Mouse (Mus musculus): ENCODE data around the gene Gm5475.
"Not testable (repeated sequence)": the region's sequence is repeated elsewhere in the genome, so short reads cannot be mapped to it uniquely, and the experiment has no call there.

The Gm5475 gene

DNA sequence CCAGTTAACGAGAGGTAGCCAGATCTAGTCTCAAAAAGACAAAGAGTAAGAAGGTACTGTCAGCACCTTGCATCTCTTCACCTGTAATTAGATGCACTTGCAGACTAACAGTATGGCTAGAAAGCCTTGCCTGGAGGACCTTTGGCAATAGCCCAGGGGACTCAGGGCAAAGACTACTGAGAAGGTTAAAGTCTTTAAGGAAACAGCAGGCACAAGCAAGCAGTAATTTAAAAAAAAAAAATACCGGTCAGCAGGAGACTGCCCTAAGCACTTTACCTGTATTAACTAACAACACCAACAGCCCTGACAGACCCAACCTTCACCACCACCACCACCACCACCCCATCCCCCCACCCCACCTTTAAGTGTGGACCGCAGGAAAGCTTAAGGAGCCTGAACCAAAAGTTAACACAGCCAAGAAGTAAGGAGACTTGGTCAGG, at the start of gene Gm5475:
TSS of gene Gm5475 (plus strand) at position 390 of the 440 bp plus-strand sequence.
- not testable (repeated sequence) for DNase-seq (ENCODE audit: low spot score)

DNA sequence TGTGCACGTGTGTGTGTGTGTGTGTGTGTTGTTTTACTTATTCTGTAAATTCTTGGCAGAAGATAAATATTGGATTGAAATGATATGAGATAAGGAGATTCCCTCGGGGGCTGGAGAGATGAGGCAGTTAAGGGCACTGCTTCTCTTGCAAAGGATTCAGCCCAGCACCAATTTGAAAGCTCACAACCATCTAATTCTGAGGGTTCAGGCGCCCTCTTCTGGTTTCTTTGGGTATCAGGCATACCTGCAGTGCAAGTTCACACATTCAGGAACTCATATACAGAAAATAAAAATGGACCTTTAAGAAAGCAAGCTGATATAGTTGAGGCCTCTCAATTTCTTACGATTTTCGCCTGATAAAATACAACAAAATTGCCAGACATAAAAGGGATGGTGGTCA, 46.9 kb upstream of the Gm5475 start:
- peak; percentile 58 for DNase-seq (ENCODE audit: low spot score)

DNA sequence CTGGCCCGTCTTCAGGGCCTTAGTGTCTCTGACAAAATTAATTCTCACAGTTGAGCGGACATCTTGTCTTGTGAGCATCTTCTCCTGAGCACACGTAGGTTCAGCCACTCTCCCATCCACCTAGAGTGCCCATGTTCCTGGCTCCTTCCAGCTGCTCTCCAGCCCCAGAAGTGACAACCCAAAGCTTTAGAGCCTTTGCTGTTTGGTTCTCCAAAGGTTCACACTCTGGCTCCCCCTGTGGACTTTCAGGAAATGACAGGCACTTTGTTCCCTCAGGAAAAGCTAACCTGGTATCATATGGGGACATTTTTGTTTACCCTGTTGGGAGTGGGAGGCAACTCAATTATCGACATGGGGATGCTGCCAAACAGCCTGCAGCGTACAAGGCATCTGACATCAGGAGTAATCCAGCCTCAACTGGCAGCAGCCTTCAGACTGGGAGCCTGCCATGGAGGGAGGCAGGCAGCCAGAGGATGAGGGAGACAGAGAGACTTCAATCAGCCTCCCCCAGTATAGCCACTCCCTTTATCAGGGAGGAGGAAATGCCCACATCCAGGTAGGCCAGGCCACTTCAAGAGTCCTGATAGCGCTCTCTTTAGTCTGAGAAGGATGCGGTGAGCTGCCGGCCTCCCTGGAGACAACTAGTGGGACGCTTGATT, 44.0 kb upstream of the Gm5475 start:
- DNase-seq (ENCODE audit: low spot score), result not testable (repeated sequence)

DNA sequence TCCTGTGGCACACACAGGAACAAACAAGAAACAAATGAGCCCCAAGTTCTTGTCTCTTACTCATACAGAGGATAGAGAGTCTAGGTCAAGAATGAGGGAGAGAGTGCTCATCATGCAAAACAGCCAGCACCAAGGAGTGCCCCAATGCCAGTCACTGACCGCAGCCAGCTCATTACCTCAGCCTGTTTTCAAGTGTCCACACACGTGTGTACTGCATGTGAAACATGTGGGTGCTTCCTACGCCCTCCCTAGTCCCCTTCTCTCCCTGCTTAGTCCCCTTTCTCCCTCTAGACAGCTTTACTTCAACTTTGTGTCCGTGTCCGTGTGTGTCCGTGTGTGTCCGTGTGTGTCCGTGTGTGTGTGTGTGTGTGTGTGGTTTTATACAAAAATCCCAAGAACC, 42.3 kb upstream of the Gm5475 start:
- no peak for DNase-seq (ENCODE audit: low spot score)

DNA sequence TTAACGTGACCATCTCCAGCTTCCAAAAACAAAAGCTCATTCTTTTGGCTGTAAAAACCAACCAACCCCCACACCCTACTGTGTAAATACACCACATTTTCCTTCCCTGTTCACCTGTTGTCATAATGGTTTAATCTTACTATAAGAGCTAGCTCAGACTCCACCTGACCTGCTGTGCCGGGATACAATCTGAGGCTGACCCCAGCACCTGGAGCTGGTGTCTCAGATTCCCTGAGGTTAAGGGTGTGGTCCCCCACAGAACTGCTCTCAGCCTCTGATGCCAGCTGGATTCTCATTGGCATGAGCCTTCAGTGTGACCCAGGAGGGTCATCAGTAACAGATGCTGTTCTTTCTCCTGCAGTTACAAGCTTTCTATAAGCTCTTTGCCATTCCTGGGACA, 41.8 kb upstream of the Gm5475 start:
- no peak for DNase-seq (ENCODE audit: low spot score)

DNA sequence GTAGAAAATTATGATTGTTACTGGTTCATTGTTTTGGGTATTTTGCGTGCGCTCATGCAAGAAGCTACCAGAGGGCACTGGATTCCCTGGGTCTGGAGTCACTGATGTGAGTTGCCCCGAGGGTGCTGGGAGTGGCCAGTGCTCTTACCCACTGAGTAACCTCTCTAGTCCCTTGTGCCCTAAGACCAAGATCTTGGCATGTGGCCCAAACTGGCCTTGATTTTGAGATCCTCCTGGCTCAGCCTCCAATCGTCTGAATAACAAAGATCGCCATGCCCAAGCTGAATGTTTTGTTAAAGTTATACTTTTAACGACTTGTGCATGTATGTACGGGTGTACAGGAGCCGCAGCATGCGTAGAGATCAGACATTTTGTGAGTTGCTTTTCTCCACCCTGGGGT, 36.2 kb upstream of the Gm5475 start:
- no peak for DNase-seq (ENCODE audit: low spot score)

DNA sequence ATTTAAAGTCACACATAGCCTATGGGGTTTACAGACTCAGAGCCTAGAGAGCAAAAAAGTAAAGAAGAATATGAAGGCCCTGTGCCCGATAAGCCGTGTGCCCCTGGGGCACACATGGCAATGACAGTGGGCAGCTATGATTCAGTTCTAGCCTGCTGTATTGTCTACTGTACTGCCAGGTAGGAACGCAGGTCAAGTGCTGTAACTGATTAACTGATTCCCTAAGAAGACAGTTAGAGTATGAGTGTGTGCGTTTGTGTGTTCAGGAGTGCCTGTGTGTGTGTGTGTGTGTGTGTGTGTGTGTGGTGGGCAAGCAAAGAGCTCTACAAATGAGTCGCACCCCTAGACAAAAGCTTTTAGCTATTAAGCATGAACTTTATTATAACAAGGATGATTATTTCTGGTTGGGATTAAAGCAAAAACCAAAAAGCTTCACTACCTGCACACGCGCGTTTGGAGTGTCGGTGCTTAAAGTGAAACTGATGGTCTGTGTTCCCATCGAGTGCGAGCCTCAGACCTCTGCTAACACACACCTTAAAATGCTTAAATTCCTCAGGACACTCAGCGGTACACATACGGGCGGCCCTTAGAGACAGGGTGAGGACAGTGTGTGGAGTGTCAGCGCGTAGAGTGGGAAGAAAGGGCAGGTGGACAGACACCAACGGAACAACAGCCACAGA, 34.3 kb upstream of the Gm5475 start:
- DNase-seq (ENCODE audit: low spot score), result no peak

DNA sequence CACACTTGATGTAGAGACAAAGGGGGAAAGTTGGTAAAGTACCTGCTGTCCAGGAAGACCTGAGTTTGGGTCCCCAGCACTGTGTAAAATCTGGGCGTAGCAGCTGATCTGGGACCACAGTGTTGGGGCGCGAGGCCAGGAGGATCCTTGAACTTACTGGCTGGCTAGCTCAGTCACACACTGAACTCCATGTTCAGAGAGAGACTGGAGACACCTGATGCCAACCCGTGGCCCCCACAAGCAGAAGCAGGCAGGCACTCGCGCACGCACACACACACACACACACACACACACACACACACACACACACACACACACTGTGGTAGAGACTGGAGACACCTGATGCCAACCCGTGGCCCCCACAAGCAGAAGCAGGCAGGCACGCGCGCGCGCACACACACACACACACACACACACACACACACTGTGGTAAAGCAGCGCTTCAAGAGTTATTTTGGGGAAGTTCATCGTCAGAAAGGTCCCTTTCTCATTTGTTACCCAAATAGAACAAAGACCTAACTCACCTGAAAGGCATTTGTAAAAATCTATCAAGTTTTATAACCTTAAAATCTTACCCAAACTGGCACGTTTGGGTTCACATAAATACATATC, 33.6 kb upstream of the Gm5475 start:
- no peak for DNase-seq (ENCODE audit: low spot score)

DNA sequence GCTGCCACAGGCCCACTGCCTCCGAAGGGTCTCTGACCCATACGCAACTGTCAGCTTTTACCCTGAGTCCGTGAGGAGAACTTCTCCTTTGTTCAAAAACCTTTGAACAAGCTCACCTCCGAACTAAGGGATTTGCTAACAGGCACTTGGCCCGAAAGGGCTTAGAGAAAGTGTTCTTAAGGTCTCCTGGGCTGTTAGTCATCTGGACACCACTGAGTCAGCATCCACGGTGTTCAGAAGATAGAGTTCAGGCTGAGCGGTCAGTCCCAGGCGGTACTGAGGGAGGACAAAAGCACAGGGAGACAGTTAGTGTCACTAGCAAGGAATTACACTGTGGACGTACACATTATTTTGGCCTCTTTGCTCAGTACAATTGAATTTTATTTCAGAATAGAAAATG, 33.1 kb upstream of the Gm5475 start:
- no peak for DNase-seq (ENCODE audit: low spot score)

DNA sequence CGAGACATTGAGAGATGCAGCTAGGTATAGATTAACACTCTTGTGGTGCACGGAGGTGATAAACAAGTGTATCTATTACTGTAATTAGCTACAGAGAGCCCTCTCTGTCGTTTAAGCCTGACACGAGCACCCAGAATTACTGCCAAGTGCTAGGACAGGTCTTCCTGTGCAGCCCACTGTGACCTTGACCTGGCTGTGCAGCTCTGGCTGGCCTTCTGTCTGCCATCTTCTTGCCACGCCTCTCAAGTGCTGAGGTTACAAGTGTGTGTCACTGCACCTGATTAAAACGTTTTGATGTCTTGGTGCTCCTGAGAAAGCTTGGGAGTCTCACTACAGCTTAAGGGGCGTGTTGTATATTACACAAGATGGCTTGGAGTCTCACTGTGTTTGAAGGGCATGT, 30.9 kb upstream of the Gm5475 start:
- no peak for DNase-seq (ENCODE audit: low spot score)

DNA sequence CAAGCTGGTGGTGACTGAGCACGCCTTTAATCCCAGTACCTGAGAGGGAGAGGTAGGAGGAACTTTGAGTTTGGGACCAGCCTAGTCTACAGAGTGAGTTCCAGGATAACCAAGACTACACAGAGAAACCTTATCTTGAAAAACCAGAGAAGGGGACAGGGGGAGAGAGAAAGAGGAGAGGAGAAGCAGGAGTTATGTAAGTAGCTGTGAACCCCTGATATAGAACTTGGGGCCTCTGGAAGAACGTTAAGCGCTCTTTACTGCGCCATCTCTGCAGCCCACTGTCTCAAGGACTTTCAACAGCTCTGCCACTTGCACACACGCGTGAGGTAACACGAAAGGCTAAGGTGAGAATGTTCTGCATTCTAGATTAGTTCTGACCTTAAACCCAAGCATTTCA, 30.3 kb upstream of the Gm5475 start:
- no peak for DNase-seq (ENCODE audit: low spot score)

DNA sequence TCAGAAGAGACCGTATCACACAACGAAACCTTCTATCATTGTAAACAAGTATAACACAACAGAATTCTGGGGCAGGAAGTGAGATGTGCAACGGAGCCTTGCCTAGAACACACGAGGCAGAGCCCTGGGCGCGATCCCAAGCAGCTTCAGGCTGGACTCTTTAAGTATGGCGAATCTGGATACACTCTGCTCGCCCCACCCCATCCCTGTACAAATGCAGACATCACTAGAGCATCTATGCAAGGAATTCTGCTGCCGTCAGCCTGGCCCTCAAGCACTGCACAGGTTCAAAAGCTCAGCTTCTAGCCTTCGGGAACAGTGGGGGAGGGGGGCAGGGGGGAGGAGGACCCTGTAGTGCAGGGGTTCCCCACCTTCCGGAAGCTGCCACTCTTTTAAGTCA, 28.9 kb upstream of the Gm5475 start:
- no peak for DNase-seq (ENCODE audit: low spot score)

DNA sequence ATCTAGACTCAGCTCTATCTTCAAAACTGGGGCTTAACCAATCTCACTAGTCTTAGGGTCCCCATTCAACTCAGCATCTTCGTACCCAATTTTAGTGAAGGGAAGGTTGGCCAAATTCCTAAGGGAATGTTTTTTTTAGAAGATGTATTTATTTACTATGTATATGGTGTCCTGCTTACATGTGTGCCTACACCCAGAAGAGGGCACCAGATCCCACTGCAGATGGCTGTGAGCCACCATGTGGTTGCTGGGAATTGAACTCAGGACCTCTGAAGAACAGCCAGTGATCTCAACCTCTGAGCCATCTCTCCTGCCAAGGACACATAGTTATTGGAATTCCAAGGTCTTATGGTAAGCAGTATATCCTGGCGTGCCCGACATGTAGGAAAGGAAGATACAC, 26.4 kb upstream of the Gm5475 start:
- no peak for DNase-seq (ENCODE audit: low spot score)

DNA sequence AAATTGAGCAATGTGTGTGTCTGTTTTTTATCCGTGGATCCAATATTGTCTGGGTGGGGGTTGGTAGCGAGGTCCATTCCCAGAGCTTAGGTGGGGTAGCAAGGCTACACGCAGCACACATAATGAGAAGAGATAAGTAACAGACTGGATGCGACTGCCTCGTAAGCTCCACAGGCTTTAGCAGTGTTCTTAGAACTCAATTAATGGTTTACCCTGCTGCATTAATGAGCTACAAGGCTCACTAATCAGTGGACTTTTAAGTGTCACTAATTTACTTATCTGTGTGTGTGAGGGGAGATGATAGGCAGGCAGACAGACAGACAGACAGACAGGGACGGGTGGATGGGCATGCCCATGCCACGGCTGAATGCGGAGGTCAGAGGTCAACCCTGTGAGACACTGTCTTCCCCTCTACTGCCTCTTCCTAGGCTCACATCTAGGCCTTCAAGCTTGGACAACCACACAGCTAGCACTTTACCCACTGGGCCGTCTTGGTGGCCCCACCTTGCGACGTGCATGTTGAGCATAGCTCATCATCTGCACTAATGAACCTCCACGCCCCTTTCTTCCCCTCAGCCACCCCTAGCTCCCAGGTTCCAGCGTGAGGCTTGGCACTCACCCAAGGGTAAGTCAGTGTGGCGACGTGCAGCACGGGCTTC, 21.2 kb upstream of the Gm5475 start:
- DNase-seq (ENCODE audit: low spot score), result peak; percentile 77

DNA sequence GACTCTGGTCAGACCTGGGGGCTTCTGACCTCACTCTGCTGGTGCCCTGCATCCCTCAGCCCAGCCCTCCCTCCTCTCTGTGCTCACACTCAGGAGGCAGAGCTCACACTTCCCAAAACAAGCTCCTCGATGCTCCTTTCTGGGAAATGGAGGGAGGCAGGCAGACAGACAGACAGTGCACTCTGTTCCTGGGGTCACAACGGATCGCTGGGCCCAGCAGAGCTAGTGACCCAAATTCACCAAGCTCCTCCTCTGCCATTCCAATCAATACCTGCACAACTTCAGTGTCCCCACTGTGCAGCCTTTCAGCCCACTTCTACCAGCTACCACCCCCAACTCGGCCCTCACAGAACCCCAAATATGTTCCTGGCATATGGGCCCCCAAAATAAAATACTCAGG, 20.1 kb upstream of the Gm5475 start:
- DNase-seq (ENCODE audit: low spot score), result no peak

DNA sequence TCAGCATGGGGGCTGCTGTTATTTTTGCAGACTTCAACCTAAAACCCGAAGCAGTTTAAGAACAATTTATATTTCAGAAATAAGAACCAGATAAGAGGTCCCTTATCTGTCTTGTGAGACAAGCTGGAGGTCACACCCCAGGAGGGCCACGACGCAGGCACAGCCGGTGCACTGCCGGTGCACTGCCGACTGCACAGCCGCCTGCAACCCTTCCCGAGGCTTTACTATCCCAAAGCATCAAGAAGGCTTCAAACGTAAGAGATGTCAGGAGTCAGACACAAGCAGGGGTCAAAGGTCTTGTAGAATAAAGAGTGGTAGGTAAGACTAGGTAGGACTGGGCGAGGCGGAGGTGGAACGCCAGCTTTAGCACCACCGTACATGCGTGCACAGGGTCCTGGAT, 19.6 kb upstream of the Gm5475 start:
- no peak for DNase-seq (ENCODE audit: low spot score)

DNA sequence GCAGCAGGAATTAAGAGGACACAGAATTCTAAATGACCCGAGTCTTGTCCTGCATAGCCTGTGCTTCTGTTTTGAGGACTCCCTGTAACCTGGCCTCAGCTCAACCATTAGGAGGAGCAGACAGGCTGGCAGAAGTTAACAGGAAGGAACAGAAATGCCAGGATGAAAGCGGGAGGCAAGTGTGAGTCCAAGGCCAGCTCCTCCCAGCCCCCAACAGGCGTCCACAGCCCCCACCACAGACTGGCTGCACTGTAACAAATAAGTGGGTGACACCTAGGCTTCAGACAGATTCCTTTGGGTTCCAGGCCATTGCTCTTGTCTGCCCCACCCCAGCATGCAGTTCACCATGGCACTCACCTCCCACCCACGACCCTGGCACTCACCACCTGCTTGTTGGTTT, 19.1 kb upstream of the Gm5475 start:
- DNase-seq (ENCODE audit: low spot score), result no peak

DNA sequence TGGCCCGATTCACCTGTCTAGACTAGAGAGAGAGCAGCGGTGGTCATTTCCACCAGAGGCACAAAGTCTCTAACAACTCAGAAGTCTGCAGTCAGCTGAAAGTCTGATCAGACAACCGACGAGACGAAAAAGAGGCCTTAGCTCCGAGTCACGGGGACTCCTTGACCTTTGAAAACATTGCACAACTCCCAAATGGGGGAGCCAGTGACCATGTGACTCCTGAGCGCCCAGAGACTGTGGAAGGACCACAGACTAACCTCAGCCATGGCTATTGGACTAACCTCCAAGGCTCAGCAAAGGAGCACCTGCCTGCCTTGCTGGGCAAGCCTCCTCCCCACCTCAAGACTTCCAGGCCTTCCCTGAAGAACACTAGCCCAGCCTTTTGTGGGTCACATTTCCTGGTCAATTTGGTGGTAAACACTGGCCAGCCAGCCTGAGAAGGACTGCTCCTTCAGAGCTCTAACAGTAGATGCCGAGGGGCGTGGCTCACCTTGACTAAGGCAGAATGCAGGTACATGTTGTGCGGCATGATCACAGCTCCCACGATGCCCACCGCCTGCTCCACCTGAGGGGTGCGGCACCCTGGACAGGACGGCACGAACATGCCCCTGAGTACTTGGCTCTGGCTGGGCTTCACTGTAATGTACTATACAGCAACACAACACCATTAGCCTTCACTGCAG, 18.5 kb upstream of the Gm5475 start:
- peak; percentile 87 for DNase-seq (ENCODE audit: low spot score)

DNA sequence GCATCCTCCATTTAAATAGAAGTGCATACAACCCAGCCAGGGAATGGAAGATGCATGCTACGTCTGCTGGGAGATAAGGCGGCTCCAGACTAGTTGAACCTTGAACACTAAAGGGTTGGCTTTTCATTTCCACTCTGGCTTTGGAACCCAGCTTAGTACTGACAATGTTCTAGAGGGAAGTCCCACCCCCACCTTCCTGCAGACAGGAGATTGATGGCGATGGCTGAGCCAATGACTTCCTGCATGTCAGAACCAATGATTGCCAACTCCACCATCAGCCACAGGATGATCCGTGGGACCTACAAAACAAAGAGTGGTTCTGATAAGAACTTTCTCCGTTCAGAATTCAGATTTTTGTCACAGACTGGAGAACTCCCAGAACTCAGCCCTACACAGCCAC, 15.9 kb upstream of the Gm5475 start:
- DNase-seq (ENCODE audit: low spot score), result peak; percentile 76

DNA sequence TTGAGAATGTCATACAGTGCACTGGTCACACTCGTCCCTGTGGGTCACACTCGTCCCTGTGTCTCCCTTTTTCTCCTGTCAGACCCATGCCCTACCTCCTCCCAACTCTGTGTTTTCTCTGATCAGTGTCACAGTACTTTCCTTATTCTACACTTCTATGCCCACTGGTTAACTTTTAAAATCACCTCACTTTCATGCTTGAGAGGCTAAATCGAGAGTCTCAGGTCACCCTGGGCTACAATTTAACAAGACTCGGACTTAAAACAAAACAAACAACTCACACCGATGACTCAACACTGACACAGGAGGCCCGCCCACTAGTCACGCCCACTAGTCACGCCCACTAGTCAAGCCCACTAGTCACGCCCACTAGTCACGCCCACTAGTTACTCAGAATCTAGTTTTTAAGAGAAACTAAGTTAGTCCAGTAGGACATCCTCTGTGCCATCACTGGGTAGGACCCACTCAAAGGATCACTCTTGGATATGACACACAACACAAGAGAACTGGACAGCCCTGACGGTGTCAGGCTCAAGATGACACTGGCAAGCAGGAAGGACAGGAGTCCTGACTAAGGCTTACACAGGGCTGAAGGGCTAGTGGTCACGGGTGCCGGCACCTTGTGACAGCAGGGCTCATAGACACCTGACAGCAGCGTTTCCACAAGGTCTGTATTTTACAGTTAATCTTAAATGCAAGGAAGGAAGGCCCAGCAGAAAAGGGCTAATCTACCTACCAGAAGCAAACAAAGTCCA, 10.9 kb upstream of the Gm5475 start:
- peak; percentile 86 for DNase-seq (ENCODE audit: low spot score)

DNA sequence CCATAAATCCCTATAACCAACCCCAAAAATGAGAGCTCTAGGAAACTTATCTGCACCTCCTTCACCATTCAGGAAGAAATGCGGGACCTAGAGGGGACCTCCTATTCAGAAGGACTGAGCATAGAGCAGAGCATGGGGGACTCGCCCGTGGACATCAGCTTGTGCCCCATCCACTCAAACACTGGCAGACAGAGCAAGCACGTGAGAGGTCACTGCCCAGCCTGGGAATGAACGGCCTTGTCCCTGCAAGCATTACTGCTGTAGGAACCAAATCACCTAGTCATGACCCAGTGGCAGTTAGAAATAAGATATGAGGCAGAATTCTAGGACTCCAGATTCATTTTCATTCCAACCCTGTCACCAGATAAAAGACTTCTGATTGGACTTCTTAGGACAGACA, 10.2 kb upstream of the Gm5475 start:
- DNase-seq (ENCODE audit: low spot score), result no peak

DNA sequence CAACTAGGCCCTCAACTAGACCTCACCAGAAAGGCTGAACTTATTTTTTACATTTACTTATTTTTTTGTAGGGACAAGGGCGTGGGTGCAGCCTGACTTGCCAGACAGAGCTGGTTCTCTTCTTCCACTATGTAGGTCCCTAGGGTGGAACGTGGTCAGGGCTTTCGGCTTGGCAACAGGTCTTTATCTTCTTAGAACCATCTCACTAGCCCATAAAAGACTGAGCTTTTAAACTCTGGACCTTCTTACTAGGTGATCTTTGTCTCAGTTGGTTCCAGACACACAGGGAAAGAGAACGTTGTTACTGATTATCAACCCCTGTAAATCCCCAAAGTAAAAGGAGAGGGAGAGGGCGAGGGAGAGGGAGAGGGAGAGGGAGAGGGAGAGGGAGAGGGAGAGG, 8.6 kb upstream of the Gm5475 start:
- DNase-seq (ENCODE audit: low spot score), result no peak

Data from yolk sac, embryonic 10.5 days (tissue).